Mouse (Mus musculus): ENCODE data around the gene Cebpb. TPM values are rescaled to one million over a fixed set of nuclear protein-coding genes. Genes with fewer than 3 reads are reported as not detected.

Gene Cebpb
- polyA plus RNA-seq, 1 experiment from 2014 or later = 1.3 TPM

DNA sequence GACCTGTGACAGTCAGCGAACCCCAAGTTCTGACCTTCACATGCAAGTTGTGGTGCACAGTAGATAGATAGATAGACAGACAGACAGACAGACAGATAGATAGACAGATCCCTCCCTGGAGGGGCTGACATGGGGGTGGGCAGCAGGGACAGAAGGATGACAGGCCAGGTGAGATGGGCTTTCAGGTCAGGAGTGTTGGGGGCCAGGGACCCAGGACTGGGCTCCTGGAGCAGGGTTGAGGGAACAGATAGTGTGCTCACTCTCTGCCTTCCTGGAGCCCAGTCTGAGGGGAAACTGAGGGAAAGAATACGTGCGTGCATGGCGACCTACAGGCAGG is 1.5 kb upstream of the Cebpb start:
- no peaks in the 10 kb centered on the region for H3K36me3 ChIP-seq (ENCODE audit: control insufficient read depth, insufficient read depth, low read length)
- H3K4me2 ChIP-seq (replicated peaks; ENCODE audit: low read depth, low read length) = no peak overlapping the region
- no peak overlapping the region for H3K4me3 ChIP-seq (ENCODE audit: low read depth, low read length)
- no peak overlapping the region for H3K9ac ChIP-seq (replicated peaks; ENCODE audit: low read depth, low read length)
- H3K9me3 ChIP-seq (ENCODE audit: control insufficient read depth, low read depth, low read length) = no peaks in the 10 kb centered on the region
- H3K4me1 ChIP-seq (ENCODE audit: control insufficient read depth, insufficient read depth, low read length) = peaks cover 15% of the 10 kb centered on the region
- no peak overlapping the region for H3K27ac ChIP-seq (ENCODE audit: low read length)
- ATAC-seq (ENCODE audit: insufficient number of reproducible peaks, insufficient read depth, low FRiP score, low read depth) = no peak
- WGBS = 95% methylated on average over 4 of the region's 4 CpGs
- no peaks in the 10 kb centered on the region; the same call in 1 of the 2 replicates for H3K27me3 ChIP-seq (ENCODE audit: control insufficient read depth, insufficient read depth, low read length)

GRCm38 (mm10) chr2:167687651-167688101 is 1.0 kb upstream of the Cebpb start:
- no peak for ATAC-seq (ENCODE audit: insufficient number of reproducible peaks, insufficient read depth, low FRiP score, low read depth)
- no peak overlapping the region for H3K9ac ChIP-seq (replicated peaks; ENCODE audit: low read depth, low read length)
- WGBS = 41% methylated on average over 11 of the region's 11 CpGs
- H3K36me3 ChIP-seq (ENCODE audit: control insufficient read depth, insufficient read depth, low read length) = no peaks in the 10 kb centered on the region; the same call in 1 of the 2 replicates
- no peak overlapping the region for H3K27ac ChIP-seq (ENCODE audit: low read length)
- H3K4me3 ChIP-seq (ENCODE audit: low read depth, low read length) = no peak overlapping the region
- no peaks in the 10 kb centered on the region; the same call in 1 of the 2 replicates for H3K27me3 ChIP-seq (ENCODE audit: control insufficient read depth, insufficient read depth, low read length)
- H3K4me1 ChIP-seq (ENCODE audit: control insufficient read depth, insufficient read depth, low read length) = peaks cover 15% of the 10 kb centered on the region
- no peaks in the 10 kb centered on the region for H3K9me3 ChIP-seq (ENCODE audit: control insufficient read depth, low read depth, low read length)
- no peak overlapping the region for H3K4me2 ChIP-seq (replicated peaks; ENCODE audit: low read depth, low read length)

- Histone ChIP-seq H3K27ac (ENCODE audit: low read length) (no peak overlapping the region), H3K9ac (replicated peaks; ENCODE audit: low read depth, low read length) (peak overlapping the region; percentile 71; the same call in 1 of the 2 replicates), H3K9me3 (ENCODE audit: control insufficient read depth, low read depth, low read length) (no peaks in the 10 kb centered on the region), H3K4me1 (ENCODE audit: control insufficient read depth, insufficient read depth, low read length) (peaks cover 15% of the 10 kb centered on the region), H3K4me2 (replicated peaks; ENCODE audit: low read depth, low read length) (peak overlapping the region; percentile 97), H3K4me3 (ENCODE audit: low read depth, low read length) (peak overlapping the region; percentile 59), H3K36me3 (ENCODE audit: control insufficient read depth, insufficient read depth, low read length) (no peaks in the 10 kb centered on the region; the same call in 1 of the 2 replicates), H3K27me3 (ENCODE audit: control insufficient read depth, insufficient read depth, low read length) (no peaks in the 10 kb centered on the region; the same call in 1 of the 2 replicates)
- ATAC-seq (ENCODE audit: insufficient number of reproducible peaks, insufficient read depth, low FRiP score, low read depth) = no peak; the same call in 1 of the 2 replicates
- WGBS = 20% methylated on average over 12 of the region's 12 CpGs
These were observed 603 bp upstream of the Cebpb start for GRCm38 (mm10) chr2:167688126-167688497.

- Histone ChIP-seq H3K36me3 (ENCODE audit: control insufficient read depth, insufficient read depth, low read length) (no peaks in the 10 kb centered on the region; the same call in 1 of the 2 replicates), H3K4me1 (ENCODE audit: control insufficient read depth, insufficient read depth, low read length) (peaks cover 15% of the 10 kb centered on the region), H3K4me2 (replicated peaks; ENCODE audit: low read depth, low read length) (peak within 1 kb of the TSS; percentile 97), H3K9ac (replicated peaks; ENCODE audit: low read depth, low read length) (peak within 1 kb of the TSS; percentile 71), H3K27ac (ENCODE audit: low read length) (peak within 1 kb of the TSS; percentile 52), H3K4me3 (ENCODE audit: low read depth, low read length) (peak within 1 kb of the TSS; percentile 59), H3K27me3 (ENCODE audit: control insufficient read depth, insufficient read depth, low read length) (no peaks in the 10 kb centered on the region; the same call in 1 of the 2 replicates), H3K9me3 (ENCODE audit: control insufficient read depth, low read depth, low read length) (no peaks in the 10 kb centered on the region)
- under 1% methylated on average over 87 of the region's 99 CpGs for WGBS
- no peak for ATAC-seq (ENCODE audit: insufficient number of reproducible peaks, insufficient read depth, low FRiP score, low read depth)
These were observed 945 bp downstream of the Cebpb start, which contains the start of gene Tmem189 for GRCm38 (mm10) chr2:167689501-167690218. Gene Tmem189 (minus strand): TSS chr2:167689822.

DNA sequence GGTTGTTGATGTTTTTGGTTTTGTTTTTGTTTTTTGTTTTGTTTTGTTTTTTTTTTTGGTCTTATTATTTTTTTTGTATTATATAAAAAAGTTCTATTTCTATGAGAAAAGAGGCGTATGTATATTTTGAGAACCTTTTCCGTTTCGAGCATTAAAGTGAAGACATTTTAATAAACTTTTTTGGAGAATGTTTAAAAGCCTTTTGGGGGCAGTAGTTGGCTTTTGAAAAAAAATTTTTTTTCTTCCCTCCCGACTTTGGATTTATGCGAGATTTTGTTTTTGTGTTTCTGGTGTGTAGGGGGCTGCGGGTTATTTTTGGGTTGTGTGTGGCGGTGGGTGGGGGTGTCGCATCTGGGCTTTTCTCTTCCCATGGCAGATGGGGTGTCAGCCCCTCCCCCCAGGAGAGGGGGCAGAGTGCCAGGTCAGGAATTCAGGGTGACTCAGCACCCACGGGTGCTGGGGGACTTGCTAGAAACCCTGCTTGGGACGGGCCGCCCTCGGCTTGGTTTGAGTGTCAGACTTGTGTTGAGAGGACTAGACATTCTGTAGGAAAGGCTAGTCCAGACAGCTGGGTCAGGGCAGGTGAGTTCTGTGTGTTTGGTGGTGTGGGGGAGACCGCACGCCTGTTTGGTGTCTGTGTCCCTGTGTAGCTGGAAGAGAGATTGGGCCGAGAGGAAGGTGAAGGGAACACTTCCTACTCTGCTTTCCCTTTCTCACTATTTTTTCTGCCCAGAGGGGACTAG is 1.7 kb downstream of the Cebpb start:
- peak overlapping the region; percentile 59 for H3K4me3 ChIP-seq (ENCODE audit: low read depth, low read length)
- no peaks in the 10 kb centered on the region for H3K9me3 ChIP-seq (ENCODE audit: control insufficient read depth, low read depth, low read length)
- peak overlapping the region; percentile 97 for H3K4me2 ChIP-seq (replicated peaks; ENCODE audit: low read depth, low read length)
- no peak overlapping the region for H3K27ac ChIP-seq (ENCODE audit: low read length)
- peaks cover 15% of the 10 kb centered on the region for H3K4me1 ChIP-seq (ENCODE audit: control insufficient read depth, insufficient read depth, low read length)
- WGBS = 52% methylated on average over 15 of the region's 15 CpGs
- H3K27me3 ChIP-seq (ENCODE audit: control insufficient read depth, insufficient read depth, low read length) = no peaks in the 10 kb centered on the region; the same call in 1 of the 2 replicates
- H3K36me3 ChIP-seq (ENCODE audit: control insufficient read depth, insufficient read depth, low read length) = no peaks in the 10 kb centered on the region; the same call in 1 of the 2 replicates
- no peak for ATAC-seq (ENCODE audit: insufficient number of reproducible peaks, insufficient read depth, low FRiP score, low read depth)
- peak overlapping the region; percentile 71; the same call in 1 of the 2 replicates for H3K9ac ChIP-seq (replicated peaks; ENCODE audit: low read depth, low read length)

DNA sequence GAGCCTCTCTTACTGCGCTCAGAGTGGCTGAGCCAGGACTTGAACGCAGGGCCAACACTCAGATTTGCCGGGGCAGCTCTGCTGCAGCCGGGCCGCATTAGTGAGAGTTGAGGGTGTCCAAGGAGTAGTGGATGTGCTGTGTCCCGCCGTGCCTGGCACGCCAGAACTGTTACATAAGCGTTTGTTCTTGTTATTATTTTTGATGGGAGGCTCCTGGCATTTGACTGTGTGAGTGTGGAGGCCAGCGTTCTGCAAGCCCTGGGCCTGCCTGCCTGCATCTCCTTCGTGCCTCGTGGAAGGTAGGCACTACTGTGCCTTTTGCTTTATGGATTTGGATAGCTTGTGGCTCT is 2.2 kb downstream of the Cebpb start:
- Histone ChIP-seq H3K27me3 (ENCODE audit: control insufficient read depth, insufficient read depth, low read length) (no peaks in the 10 kb centered on the region; the same call in 1 of the 2 replicates), H3K4me1 (ENCODE audit: control insufficient read depth, insufficient read depth, low read length) (peaks cover 15% of the 10 kb centered on the region), H3K4me2 (replicated peaks; ENCODE audit: low read depth, low read length) (peak overlapping the region; percentile 97), H3K27ac (ENCODE audit: low read length) (no peak overlapping the region), H3K4me3 (ENCODE audit: low read depth, low read length) (peak overlapping the region; percentile 59; the same call in 1 of the 2 replicates), H3K9ac (replicated peaks; ENCODE audit: low read depth, low read length) (no peak overlapping the region), H3K36me3 (ENCODE audit: control insufficient read depth, insufficient read depth, low read length) (no peaks in the 10 kb centered on the region; the same call in 1 of the 2 replicates), H3K9me3 (ENCODE audit: control insufficient read depth, low read depth, low read length) (no peaks in the 10 kb centered on the region)
- 78% methylated on average over 12 of the region's 12 CpGs for WGBS
- no peak for ATAC-seq (ENCODE audit: insufficient number of reproducible peaks, insufficient read depth, low FRiP score, low read depth)

GRCm38 (mm10) chr2:167691410-167691809 is 2.7 kb downstream of the Cebpb start:
- H3K36me3 ChIP-seq (ENCODE audit: control insufficient read depth, insufficient read depth, low read length) = no peaks in the 10 kb centered on the region; the same call in 1 of the 2 replicates
- H3K4me1 ChIP-seq (ENCODE audit: control insufficient read depth, insufficient read depth, low read length) = peaks cover 15% of the 10 kb centered on the region
- H3K27ac ChIP-seq (ENCODE audit: low read length) = no peak overlapping the region
- peak overlapping the region; percentile 59; the same call in 1 of the 2 replicates for H3K4me3 ChIP-seq (ENCODE audit: low read depth, low read length)
- no peak overlapping the region for H3K9ac ChIP-seq (replicated peaks; ENCODE audit: low read depth, low read length)
- no peaks in the 10 kb centered on the region for H3K9me3 ChIP-seq (ENCODE audit: control insufficient read depth, low read depth, low read length)
- WGBS = 92% methylated on average over 6 of the region's 6 CpGs
- ATAC-seq (ENCODE audit: insufficient number of reproducible peaks, insufficient read depth, low FRiP score, low read depth) = no peak
- H3K4me2 ChIP-seq (replicated peaks; ENCODE audit: low read depth, low read length) = peak overlapping the region; percentile 97
- no peaks in the 10 kb centered on the region; the same call in 1 of the 2 replicates for H3K27me3 ChIP-seq (ENCODE audit: control insufficient read depth, insufficient read depth, low read length)

DNA sequence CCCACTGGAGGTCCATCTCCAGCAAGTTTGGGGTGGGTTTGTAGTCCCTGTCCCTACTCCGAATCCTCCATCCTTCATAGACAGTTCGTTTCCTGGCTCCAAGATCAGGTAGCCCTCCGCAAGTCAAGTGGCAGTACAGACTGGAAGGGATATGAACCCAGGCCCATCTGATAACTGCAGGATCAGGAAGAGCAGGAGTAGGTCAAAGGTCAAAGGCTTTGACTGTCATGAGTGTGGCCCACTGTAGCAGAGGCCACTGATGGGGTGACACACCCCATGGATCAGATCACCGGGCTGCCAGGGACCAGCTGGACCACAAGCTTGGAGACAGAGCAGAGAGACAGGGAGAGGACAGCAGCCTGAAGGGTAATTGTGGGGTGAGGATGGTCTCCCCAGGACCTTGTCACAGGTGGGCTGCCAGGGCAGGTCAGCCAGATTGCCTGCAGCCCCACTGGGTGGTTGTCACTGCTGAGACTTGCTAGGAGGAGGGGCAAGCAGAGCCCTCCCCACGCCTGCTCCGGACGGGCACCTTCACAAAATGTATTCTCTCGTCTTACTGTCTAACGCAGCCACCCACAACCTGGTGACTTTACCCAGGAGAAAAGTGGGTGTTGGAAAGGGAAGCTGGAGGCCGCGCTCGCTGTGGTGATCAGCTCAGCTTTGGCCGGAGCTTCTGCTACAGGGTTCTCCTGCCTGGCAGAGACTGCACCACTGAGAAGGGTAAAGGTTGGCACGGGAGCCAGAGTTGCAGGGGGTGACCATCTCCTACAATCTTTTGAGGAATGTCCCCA is 3.4 kb downstream of the Cebpb start:
- H3K9ac ChIP-seq (replicated peaks; ENCODE audit: low read depth, low read length) = no peak overlapping the region
- H3K4me1 ChIP-seq (ENCODE audit: control insufficient read depth, insufficient read depth, low read length) = peaks cover 15% of the 10 kb centered on the region
- H3K36me3 ChIP-seq (ENCODE audit: control insufficient read depth, insufficient read depth, low read length) = no peaks in the 10 kb centered on the region; the same call in 1 of the 2 replicates
- no peak for ATAC-seq (ENCODE audit: insufficient number of reproducible peaks, insufficient read depth, low FRiP score, low read depth)
- no peak overlapping the region for H3K4me3 ChIP-seq (ENCODE audit: low read depth, low read length)
- no peaks in the 10 kb centered on the region for H3K9me3 ChIP-seq (ENCODE audit: control insufficient read depth, low read depth, low read length)
- 0 out of 2 replicates have a peak overlapping the region, but pooled peaks have one; percentile 97 for H3K4me2 ChIP-seq (replicated peaks; ENCODE audit: low read depth, low read length)
- 89% methylated on average over 13 of the region's 14 CpGs for WGBS
- H3K27ac ChIP-seq (ENCODE audit: low read length) = no peak overlapping the region
- no peaks in the 10 kb centered on the region; the same call in 1 of the 2 replicates for H3K27me3 ChIP-seq (ENCODE audit: control insufficient read depth, insufficient read depth, low read length)

Data from stomach, embryonic 14.5 days (tissue).